Mouse (Mus musculus): ENCODE measurements around the gene Cgrrf1. TPM values are rescaled to one million over a fixed set of nuclear protein-coding genes. Genes with fewer than 3 reads are reported as not detected.

Cgrrf1 gene
- total RNA-seq, 2 experiments from 2014 or later: 33.2 to 34.9 TPM

- no peak for TF ChIP-seq CTCF (IDR thresholded peaks at IDR 0.05)
- Histone ChIP-seq H3K27ac (no peak overlapping the region; the same call in 1 of the 2 replicates), H3K4me3 (no peak overlapping the region)
- intact Hi-C loops (cut with DNase I): no loop called here
- no peak for DNase-seq (ENCODE audit: extremely low spot score in 1 of 2, low spot score in 2 of 2)
Measured at GRCm38 (mm10) chr14:46902498-46903087, 70.7 kb downstream of the Cgrrf1 start.

Other genes with a start within 250 kb of the Cgrrf1 start
- gene Cdkn3, start 71.6 kb upstream of the Cgrrf1 start, total RNA-seq (2021): 1 to 10 TPM; 1.1 to 1.2 TPM
- 10 to 100 TPM; 80.1 to 80.9 TPM for gene Cnih1, start 43.7 kb upstream of the Cgrrf1 start, total RNA-seq (2021)
- 100 to 1,000 TPM; 131 to 133 TPM for gene Gmfb, start 9.9 kb upstream of the Cgrrf1 start, total RNA-seq (2021)
- gene Samd4, start 50.7 kb downstream of the Cgrrf1 start, total RNA-seq (2021): 10 to 100 TPM; 26.8 to 32.1 TPM

Data from left cerebral cortex, adult 2 months (tissue).